Mouse (Mus musculus) hindbrain, embryonic 16.5 days (tissue): ENCODE measurements around the gene Smtnl2. TPM values are rescaled to one million over a fixed set of nuclear protein-coding genes. Genes with fewer than 3 reads are reported as not detected.

ENCODE experiments used
- ATAC-seq: fragments of 200-750 bp; cut with Nextera tagmentation; 2 replicates; pipeline ENCODE4 v1.8.0; 2017; ENCODE audit warnings: moderate TSS enrichment, moderate library complexity
- H3K27ac ChIP-seq: fragments of 300-500 bp; sonication (generic); 2 replicates; pipeline ENCODE4 v1.5.1; 2014; ENCODE audit warnings: low read depth, mild to moderate bottlenecking, control low read depth, low read length, moderate library complexity
- H3K27me3 ChIP-seq: fragments of 300-500 bp; sonication (generic); replicated peaks from 2 replicates; pipeline ENCODE4 v1.6.1; 2014; ENCODE audit warnings: low read length; ENCODE audit not compliant: control insufficient read depth, insufficient read depth
- H3K36me3 ChIP-seq: fragments of 300-500 bp; sonication (generic); 2 replicates; pipeline ENCODE4 v1.6.1; 2014; ENCODE audit warnings: mild to moderate bottlenecking, low read length, moderate library complexity, mixed read lengths; ENCODE audit not compliant: control insufficient read depth, insufficient read depth
- H3K4me1 ChIP-seq: fragments of 300-500 bp; sonication (generic); 2 replicates; pipeline ENCODE4 v1.6.1; 2014; ENCODE audit warnings: low read depth, low read length; ENCODE audit not compliant: control insufficient read depth, insufficient read depth
- H3K4me2 ChIP-seq: fragments of 300-500 bp; sonication (generic); 2 replicates; pipeline ENCODE4 v1.6.1; 2014; ENCODE audit warnings: mild to moderate bottlenecking, low read length, control low read depth, moderate library complexity
- H3K4me3 ChIP-seq: fragments of 300-500 bp; sonication (generic); 2 replicates; pipeline ENCODE4 v1.5.1; 2014; ENCODE audit warnings: mild to moderate bottlenecking, low read length, control low read depth, moderate library complexity
- H3K9ac ChIP-seq: fragments of 300-500 bp; sonication (generic); 2 replicates; pipeline ENCODE4 v1.6.1; 2014; ENCODE audit warnings: low read depth, mild to moderate bottlenecking, control low read depth, low read length, moderate library complexity
- H3K9me3 ChIP-seq: fragments of 300-500 bp; sonication (generic); 2 replicates; pipeline ENCODE4 v1.6.1; 2014; ENCODE audit warnings: mild to moderate bottlenecking, low read length, moderate library complexity; ENCODE audit not compliant: control insufficient read depth
- WGBS: fragments of 180-500 bp; shearing (Covaris S2); extraction: QIAGEN DNeasy Blood & Tissue Kit; methylation state at CpG from one replicate; pipeline ENCODE4 v1.1.7; 2014; 5-methylcytosine and 5-hydroxymethylcytosine counted together
- polyA plus RNA-seq: library from polyadenylated mRNA; unstranded; fragments of >200 nt; fragmentation: Nextera tagmentation; extraction: Ambion mirVana; gene quantifications from 2 replicates; pipeline ENCODE4 v1.2.1, GENCODE M21; 2015

Gene Smtnl2
- polyA plus RNA-seq, 1 experiment from 2014 or later, result 12.3 TPM

DNA sequence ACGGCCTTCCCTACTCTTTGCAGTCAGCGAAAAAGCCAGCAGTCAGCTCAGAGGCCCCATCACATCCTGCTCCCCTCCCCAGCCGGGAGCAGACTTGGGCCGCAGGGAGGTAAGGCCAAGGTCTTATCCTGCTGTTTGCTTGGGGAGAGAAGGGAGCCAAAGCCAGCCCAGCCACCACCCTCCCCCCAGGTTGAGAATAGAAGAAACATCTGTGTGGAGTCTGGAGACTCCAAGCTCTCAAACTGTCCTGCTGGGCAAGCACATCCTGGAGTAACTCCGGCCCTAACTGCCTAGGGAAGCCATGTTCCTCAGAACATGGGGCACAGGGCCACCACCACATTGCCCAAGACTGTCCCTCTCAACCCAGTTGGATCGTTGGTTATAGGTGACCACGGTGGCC, 14.9 kb downstream of the Smtnl2 start:
- Histone ChIP-seq H3K4me2 (no peak overlapping the region), H3K27me3 (no peaks in the 10 kb centered on the region), H3K27ac (no peak overlapping the region), H3K4me1 (0 out of 2 replicates have a peak, but pooled peaks cover 3% of the 10 kb centered on the region), H3K4me3 (no peak overlapping the region), H3K9me3 (no peaks in the 10 kb centered on the region), H3K36me3 (no peaks in the 10 kb centered on the region; the same call in 1 of the 2 replicates), H3K9ac (no peak overlapping the region)
- no peak for ATAC-seq
- WGBS, result 75% methylated on average over 7 of the region's 7 CpGs

DNA sequence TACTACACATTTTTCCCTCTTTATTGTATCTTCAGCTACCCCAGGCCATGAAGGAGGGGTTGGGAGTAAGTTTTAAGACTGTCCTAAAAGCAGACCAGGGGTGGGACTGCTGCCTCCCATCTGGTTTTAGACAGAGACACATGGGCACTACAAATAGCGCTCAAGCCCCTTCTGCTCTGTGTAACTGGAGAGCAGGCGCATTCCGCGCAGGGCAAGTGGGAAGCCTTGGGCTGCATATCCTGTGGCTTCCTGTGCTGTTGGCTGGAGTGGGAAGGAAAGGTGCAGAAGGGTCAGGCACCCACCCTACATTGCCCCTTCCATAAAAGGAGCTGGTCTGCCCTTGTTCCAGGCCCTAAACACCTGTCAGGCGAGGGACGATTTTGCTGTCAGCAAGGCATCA, 15.9 kb downstream of the Smtnl2 start:
- WGBS, result 81% methylated on average over 6 of the region's 6 CpGs
- no peaks in the 10 kb centered on the region for H3K9me3 ChIP-seq
- no peak overlapping the region for H3K4me3 ChIP-seq
- 0 out of 2 replicates have a peak, but pooled peaks cover 3% of the 10 kb centered on the region for H3K4me1 ChIP-seq
- no peaks in the 10 kb centered on the region for H3K27me3 ChIP-seq
- no peak for ATAC-seq
- no peak overlapping the region for H3K9ac ChIP-seq
- no peak overlapping the region for H3K27ac ChIP-seq
- no peaks in the 10 kb centered on the region; the same call in 1 of the 2 replicates for H3K36me3 ChIP-seq
- no peak overlapping the region for H3K4me2 ChIP-seq

DNA sequence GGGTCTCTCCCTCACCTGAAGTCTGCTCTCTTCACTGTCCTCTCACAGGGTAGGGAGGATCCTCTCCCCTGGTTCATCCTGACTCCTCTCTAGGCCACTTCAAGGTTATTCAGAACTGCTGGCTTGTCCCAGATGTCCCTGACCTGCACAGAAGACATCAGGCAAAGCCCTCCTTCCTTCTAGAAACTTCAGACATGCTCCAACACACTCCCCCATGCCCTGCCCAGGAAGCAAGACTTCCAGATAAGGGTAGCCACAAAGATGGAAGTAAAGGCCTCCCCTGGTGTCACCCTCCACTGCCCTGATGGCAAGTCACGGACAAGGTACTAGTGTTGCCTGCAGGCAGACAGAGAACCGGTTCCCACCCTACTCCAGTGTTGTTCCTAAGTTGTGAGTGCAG, 16.8 kb downstream of the Smtnl2 start:
- 93% methylated on average over 2 of the region's 2 CpGs for WGBS
- Histone ChIP-seq H3K9me3 (no peaks in the 10 kb centered on the region), H3K9ac (no peak overlapping the region)

DNA sequence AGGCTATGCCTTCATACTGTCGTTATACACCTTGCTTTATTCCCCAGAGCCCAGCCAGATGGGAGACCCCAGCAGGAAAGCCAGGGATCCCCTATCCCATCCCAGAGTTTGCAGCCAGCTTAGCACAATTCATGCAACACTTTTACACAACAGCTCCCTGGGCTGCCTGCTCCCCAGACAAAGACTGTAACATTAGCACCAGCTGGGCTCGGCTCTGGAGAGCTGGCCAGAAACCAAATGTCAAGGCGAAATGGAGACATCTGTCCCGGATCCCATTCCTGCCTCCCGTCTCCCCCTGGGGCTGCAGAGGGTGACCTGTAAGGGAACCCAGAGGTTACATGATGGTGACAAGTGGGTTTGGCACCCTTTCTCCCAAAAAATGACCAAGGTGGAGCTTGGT, 17.8 kb downstream of the Smtnl2 start:
- Histone ChIP-seq H3K27ac (no peak overlapping the region), H3K9ac (no peak overlapping the region), H3K4me1 (0 out of 2 replicates have a peak, but pooled peaks cover 3% of the 10 kb centered on the region), H3K27me3 (no peaks in the 10 kb centered on the region), H3K4me2 (no peak overlapping the region), H3K4me3 (no peak overlapping the region), H3K36me3 (no peaks in the 10 kb centered on the region), H3K9me3 (no peaks in the 10 kb centered on the region)
- WGBS, result 27% methylated on average over 5 of the region's 5 CpGs
- no peak for ATAC-seq

More for the DNA sequence above, 16.8 kb downstream of the Smtnl2 start:
- H3K27ac ChIP-seq, result no peak overlapping the region
- no peak for ATAC-seq
- H3K4me1 ChIP-seq, result 0 out of 2 replicates have a peak, but pooled peaks cover 3% of the 10 kb centered on the region
- no peaks in the 10 kb centered on the region for H3K27me3 ChIP-seq
- H3K4me3 ChIP-seq, result no peak overlapping the region
- H3K4me2 ChIP-seq, result no peak overlapping the region
- H3K36me3 ChIP-seq, result no peaks in the 10 kb centered on the region; the same call in 1 of the 2 replicates

DNA sequence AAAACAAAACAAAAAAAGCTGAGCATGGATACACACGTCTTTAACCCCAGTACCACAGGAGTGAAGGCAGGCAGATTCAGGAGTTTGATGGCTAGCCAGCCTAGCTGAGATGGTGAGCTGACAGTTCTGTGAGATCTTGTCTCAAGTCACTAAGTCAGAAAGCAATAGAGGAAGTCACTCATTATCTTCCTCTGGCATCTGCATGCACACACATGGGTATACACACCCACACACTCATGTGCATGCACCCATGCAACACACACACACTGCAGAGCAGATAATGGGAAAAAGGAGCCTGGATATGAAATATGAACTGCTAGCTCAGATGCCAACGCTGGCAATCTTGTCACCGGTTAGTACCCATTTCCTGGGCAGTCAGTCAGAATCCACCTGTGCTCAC, 18.3 kb downstream of the Smtnl2 start:
- Histone ChIP-seq H3K36me3 (no peaks in the 10 kb centered on the region), H3K4me2 (no peak overlapping the region), H3K4me3 (no peak overlapping the region), H3K27ac (no peak overlapping the region), H3K9me3 (no peaks in the 10 kb centered on the region), H3K9ac (no peak overlapping the region), H3K27me3 (no peaks in the 10 kb centered on the region), H3K4me1 (0 out of 2 replicates have a peak, but pooled peaks cover 3% of the 10 kb centered on the region)
- no peak for ATAC-seq
- 88% methylated on average over 3 of the region's 3 CpGs for WGBS

DNA sequence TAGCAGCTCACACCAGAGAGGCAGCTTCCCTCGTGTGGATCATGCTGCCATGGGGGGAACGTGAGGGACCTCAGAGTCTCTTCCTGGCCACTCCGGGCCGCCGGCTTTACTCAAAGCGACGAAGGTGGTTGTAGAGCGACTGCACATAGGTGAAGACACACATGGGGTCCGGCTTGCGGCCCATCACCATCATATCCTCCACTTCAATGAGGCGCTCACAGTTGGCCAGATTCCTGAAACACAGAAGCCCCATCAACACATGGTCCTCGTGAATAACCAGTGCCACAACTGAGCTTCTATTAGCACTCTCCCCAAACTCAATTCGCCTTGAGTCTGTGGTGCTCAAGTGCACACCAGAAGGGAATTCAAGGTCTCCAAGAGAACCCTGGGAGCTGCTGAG, 20.3 kb downstream of the Smtnl2 start:
- H3K4me3 ChIP-seq, result no peak overlapping the region
- H3K36me3 ChIP-seq, result no peaks in the 10 kb centered on the region
- no peaks in the 10 kb centered on the region for H3K27me3 ChIP-seq
- 0 out of 2 replicates have a peak, but pooled peaks cover 3% of the 10 kb centered on the region for H3K4me1 ChIP-seq
- H3K4me2 ChIP-seq, result no peak overlapping the region
- H3K9me3 ChIP-seq, result no peaks in the 10 kb centered on the region
- ATAC-seq, result no peak
- no peak overlapping the region for H3K27ac ChIP-seq
- WGBS, result 93% methylated on average over 13 of the region's 13 CpGs
- H3K9ac ChIP-seq, result no peak overlapping the region

DNA sequence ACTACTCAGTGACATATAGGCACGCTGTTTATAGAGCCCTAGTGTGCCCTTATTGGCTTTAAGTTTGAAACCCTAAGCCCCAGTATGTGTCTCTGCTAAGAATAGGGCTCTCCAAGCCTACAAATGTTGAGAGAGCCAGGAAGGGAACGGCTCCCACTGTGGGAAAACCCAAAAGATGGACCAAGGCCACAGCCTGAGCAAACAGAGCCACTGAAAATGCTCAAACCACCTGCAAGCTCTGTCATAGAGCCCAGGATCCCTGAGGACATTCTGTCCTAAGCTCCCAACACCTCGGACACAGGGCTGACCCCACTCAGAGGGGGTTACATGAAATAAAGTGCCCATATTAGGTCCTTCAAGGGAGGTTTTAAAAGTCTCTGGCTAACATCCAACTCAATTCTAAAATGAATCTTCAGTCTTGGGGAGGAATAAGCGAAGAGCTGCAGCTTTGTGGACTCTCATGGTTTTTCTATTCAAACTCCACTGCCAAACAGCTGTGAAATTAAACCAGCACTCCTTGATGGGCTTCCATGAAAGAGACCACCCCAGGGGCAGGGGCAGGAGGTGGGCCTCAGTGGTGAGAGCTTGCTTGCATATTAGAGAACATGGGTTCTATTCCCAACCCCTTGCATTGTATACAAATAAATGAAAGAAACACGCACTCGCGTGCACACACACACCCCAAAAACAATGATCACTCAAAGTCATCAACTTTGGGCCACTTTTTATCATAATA, 21.9 kb downstream of the Smtnl2 start:
- no peaks in the 10 kb centered on the region for H3K27me3 ChIP-seq
- WGBS, result 88% methylated on average over 7 of the region's 7 CpGs
- no peaks in the 10 kb centered on the region for H3K9me3 ChIP-seq
- H3K27ac ChIP-seq, result no peak overlapping the region
- 0 out of 2 replicates have a peak, but pooled peaks cover 3% of the 10 kb centered on the region for H3K4me1 ChIP-seq
- H3K4me2 ChIP-seq, result no peak overlapping the region
- H3K36me3 ChIP-seq, result no peaks in the 10 kb centered on the region
- H3K4me3 ChIP-seq, result no peak overlapping the region
- H3K9ac ChIP-seq, result no peak overlapping the region
- no peak for ATAC-seq

DNA sequence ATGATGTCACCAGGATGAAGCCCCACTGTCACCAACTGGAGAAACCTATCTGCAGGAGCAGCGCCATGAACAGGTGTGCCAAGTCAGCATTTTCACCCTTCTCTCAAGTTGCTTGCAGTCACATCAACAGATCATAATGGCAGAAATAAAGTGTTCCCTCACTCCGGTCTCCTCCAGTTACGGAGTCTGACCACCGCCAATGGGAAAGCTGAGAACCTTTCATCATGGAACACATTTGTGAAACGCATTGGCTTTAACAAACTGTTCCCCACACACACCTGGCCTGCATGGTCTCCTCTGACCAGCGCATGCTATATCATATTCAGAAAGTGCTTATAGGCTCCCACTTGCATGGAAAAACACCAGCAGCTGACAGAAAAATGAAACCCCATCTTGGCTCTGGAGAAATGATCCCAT, 23.4 kb downstream of the Smtnl2 start:
- no peak for ATAC-seq
- H3K27me3 ChIP-seq, result no peaks in the 10 kb centered on the region
- no peak overlapping the region for H3K4me3 ChIP-seq
- 91% methylated on average over 6 of the region's 6 CpGs for WGBS
- no peaks in the 10 kb centered on the region for H3K4me1 ChIP-seq
- no peak overlapping the region for H3K4me2 ChIP-seq
- H3K9me3 ChIP-seq, result no peaks in the 10 kb centered on the region
- no peaks in the 10 kb centered on the region for H3K36me3 ChIP-seq
- H3K9ac ChIP-seq, result no peak overlapping the region
- no peak overlapping the region for H3K27ac ChIP-seq

DNA sequence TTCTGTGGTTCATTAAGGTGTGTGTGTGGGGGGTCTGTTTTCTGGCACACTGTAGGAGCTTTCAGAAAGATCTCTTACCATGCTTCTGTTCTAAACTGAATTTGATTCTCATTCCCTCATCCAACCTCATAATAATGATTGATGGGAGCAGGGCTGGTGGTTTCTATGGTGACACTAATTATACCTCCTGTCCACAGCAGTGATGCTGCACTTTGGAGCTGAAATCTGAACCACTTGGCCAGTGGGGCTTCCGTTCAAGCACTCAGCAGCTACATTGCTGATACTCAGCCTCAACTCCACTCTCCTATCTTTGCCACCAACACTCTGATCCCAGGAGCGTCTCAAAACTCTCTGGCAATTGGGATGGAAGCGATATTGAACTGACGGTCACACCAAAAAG, 32.2 kb downstream of the Smtnl2 start:
- no peaks in the 10 kb centered on the region for H3K27me3 ChIP-seq
- no peaks in the 10 kb centered on the region for H3K9me3 ChIP-seq
- ATAC-seq, result no peak
- H3K9ac ChIP-seq, result no peak overlapping the region
- no peak overlapping the region for H3K4me2 ChIP-seq
- 68% methylated on average over 4 of the region's 4 CpGs for WGBS
- H3K36me3 ChIP-seq, result no peaks in the 10 kb centered on the region
- no peaks in the 10 kb centered on the region for H3K4me1 ChIP-seq
- no peak overlapping the region for H3K4me3 ChIP-seq
- H3K27ac ChIP-seq, result no peak overlapping the region
